Mouse (Mus musculus) cortical plate, adult 2 months (tissue): ENCODE results near the gene Rpl10a.

Source experiments
- CTCF ChIP-seq: fragments of 200-500 bp; IDR thresholded peaks from 2 replicates; pipeline ENCODE4 v1.5.1; 2011; ENCODE audit warnings: mild to moderate bottlenecking, control low read depth, low read length; ENCODE audit not compliant: insufficient read depth; ENCODE audit errors: extremely low read depth
- POLR2A ChIP-seq: fragments of 200-500 bp; IDR thresholded peaks from 2 replicates; pipeline ENCODE4 v1.6.1; 2011; ENCODE audit warnings: mild to moderate bottlenecking, low read length, control low read depth; ENCODE audit not compliant: insufficient read depth; ENCODE audit errors: extremely low read depth

DNA sequence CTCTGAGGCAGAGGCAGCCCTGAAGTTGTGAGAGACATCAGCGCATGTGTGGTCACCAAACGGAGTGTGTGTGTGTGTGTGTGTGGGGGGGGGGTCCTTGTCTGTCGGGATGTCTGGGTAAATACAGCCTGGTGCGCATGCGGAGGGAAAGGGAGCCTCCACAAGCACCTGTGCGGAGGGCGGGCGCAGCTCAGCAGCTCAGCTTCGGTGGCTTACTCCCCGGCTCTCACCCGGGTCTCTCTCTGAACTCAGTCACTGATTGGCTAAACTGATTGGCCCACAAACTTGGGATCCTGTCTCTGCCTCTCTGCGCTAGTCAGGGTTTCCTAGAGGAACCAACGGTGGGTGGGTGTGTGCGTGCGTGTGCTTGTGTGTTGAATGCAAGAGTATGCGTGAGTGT is 46.2 kb downstream of the Rpl10a start:
- TF ChIP-seq CTCF (no peak), POLR2A (no peak)
